Mouse (Mus musculus): ENCODE results near the gene Strn3.
"Not testable (repeated sequence)": the region's sequence is repeated elsewhere in the genome, so short reads cannot be mapped to it uniquely, and the experiment has no call there.

Strn3 gene

GRCm38 (mm10) chr12:51603306-51603705 lies 88.4 kb downstream of the Strn3 start:
- no peak for DNase-seq

- no peak for DNase-seq
These were observed 97.6 kb downstream of the Strn3 start for GRCm38 (mm10) chr12:51594030-51594470.

GRCm38 (mm10) chr12:51593229-51594029 lies 98.3 kb downstream of the Strn3 start, which contains the start of gene Coch:
Coch (plus strand) TSS chr12:51593341.
- no peak for DNase-seq

DNA sequence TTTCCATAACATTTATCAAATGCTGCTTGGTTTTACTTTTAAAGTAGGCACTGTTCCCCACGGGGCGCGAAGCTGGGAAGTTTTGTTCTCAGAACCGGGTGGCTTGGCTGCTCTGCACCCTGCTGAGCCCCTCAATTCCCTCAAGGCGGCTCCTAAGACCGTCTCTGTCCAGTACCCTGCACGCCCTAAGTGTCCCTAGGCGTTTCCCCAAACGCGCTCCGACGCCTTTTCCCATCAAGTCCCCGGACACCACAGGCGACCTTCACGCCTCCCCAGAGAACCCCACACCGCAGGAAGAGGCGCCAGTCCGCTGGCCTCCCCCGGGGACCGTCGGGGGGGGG lies 98.8 kb downstream of the Strn3 start:
- no peak for DNase-seq

DNA sequence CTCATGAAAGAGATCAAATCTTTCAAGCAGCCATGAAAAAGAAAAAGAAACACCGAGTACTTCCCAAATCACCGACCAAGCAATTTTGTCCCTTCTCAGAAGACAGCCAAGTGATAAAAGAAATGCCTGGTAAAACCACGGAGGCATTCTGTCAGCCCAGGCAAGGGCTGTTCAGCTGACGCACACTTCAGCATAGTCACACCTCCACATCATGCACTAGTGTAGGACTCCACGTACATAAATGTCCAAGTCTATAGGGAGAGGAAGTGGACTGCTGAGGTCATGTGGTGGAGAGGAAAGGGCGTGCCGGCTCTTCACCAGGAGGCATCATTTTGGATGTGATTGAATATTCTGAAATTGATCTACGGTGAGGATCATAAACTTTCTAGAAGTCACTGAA lies 99.8 kb downstream of the Strn3 start:
- DNase-seq: no peak

DNA sequence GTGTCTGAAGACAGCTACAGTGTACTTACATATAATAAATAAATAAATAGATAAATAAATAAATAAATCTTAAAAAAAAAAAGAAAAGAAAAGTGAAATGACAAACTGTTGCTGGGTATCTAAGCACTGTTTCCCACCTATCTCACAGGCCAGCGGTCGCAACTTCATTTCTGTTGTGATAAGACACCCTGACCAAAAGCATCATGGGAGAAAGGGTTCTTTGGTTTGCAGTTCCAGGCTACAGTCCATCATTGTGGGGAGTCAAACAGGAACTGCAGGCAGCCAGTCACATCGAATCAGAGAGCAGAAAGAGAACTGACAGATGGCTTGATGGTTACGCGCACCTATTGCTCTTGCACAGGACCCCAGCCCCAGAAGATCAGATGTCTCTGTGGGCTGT lies 102.4 kb downstream of the Strn3 start:
- DNase-seq: no peak

- DNase-seq: not testable (repeated sequence)
These were observed 113.9 kb downstream of the Strn3 start for GRCm38 (mm10) chr12:51577816-51578215.

- DNase-seq: no peak
These were observed 119.0 kb downstream of the Strn3 start for GRCm38 (mm10) chr12:51572651-51573050.

GRCm38 (mm10) chr12:51569944-51570343 lies 121.8 kb downstream of the Strn3 start:
- DNase-seq: no peak

GRCm38 (mm10) chr12:51569472-51569871 lies 122.2 kb downstream of the Strn3 start:
- no peak for DNase-seq

DNA sequence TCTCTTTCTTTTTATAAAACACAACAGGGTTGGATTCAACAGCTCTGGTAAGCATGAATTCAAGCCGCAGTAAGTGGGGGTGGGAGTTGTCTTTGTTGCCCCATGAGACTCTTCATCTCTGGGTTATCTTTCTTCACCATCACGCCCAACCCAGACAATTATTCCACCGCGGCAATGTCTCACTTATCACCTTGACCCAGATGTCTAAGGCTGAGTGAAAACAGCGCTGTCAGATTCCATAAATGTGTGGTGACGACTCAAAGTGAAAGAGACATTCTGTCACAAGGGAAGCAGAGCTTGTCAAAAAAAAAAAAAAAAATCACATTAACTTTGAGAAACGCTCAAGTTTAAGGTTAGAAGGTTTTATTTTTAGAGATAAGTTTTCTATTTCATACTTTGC lies 124.5 kb downstream of the Strn3 start:
- no peak for DNase-seq

DNA sequence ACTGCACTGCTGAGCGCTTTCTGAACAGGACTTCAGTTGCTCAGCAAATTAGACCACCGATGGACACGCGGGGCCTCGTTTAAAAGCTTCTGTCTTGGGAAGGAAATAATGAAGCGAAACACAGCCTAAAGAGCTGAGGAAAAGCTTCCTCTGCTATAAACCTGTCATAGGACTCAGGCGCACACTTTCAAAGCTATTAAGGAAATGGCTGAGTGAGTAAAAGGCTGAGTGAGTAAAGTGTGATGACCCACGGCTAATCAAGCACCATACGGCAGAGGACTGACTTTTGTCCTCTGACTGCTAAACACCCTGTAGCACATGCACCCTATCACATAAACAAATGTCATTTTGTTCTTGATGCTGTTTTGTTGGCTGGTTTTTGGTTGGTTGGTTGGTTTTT lies 130.3 kb downstream of the Strn3 start:
- no peak for DNase-seq

All from cerebellum, adult 11 months (tissue).